Mouse (Mus musculus) NIH3T3 (cell line): ENCODE data around the gene Tcf12.

Experiments used
- DNase-seq: peaks from one replicate; pipeline ENCODE4 v3.0.0-alpha.2; 2012; ENCODE audit warnings: low read depth

Tcf12 gene

GRCm38 (mm10) chr9:71981071-71981470 lies 130.6 kb downstream of the Tcf12 start:
- no peak for DNase-seq

GRCm38 (mm10) chr9:71980579-71980978 lies 131.1 kb downstream of the Tcf12 start:
- DNase-seq = no peak

GRCm38 (mm10) chr9:71978886-71979285 lies 132.8 kb downstream of the Tcf12 start:
- DNase-seq = no peak

- peak; percentile 36 for DNase-seq
Observed at GRCm38 (mm10) chr9:71976034-71976433, 135.6 kb downstream of the Tcf12 start.

GRCm38 (mm10) chr9:71975141-71975540 lies 136.5 kb downstream of the Tcf12 start:
- DNase-seq = no peak

GRCm38 (mm10) chr9:71974541-71974959 lies 137.1 kb downstream of the Tcf12 start:
- peak; percentile 16 for DNase-seq

GRCm38 (mm10) chr9:71964039-71964438 lies 147.6 kb downstream of the Tcf12 start:
- DNase-seq = no peak

GRCm38 (mm10) chr9:71960026-71960396 lies 151.7 kb downstream of the Tcf12 start:
- DNase-seq = peak; percentile 24

GRCm38 (mm10) chr9:71959259-71960025 lies 152.2 kb downstream of the Tcf12 start:
- DNase-seq = peak; percentile 18

GRCm38 (mm10) chr9:71953217-71953616 lies 158.5 kb downstream of the Tcf12 start:
- DNase-seq = no peak

GRCm38 (mm10) chr9:71952621-71953076 lies 159.0 kb downstream of the Tcf12 start:
- DNase-seq = no peak

GRCm38 (mm10) chr9:71951926-71952325 lies 159.7 kb downstream of the Tcf12 start:
- DNase-seq = no peak

- no peak for DNase-seq
Observed at GRCm38 (mm10) chr9:71951341-71951740, 160.3 kb downstream of the Tcf12 start.

- no peak for DNase-seq
Observed at GRCm38 (mm10) chr9:71944801-71945200, 166.9 kb downstream of the Tcf12 start.

- peak; percentile 72 for DNase-seq
Observed at GRCm38 (mm10) chr9:71942424-71942823, 169.2 kb downstream of the Tcf12 start.

GRCm38 (mm10) chr9:71940016-71940415 lies 171.7 kb downstream of the Tcf12 start:
- DNase-seq = no peak

- no peak for DNase-seq
Observed at GRCm38 (mm10) chr9:71936199-71936598, 175.5 kb downstream of the Tcf12 start.

- no peak for DNase-seq
Observed at GRCm38 (mm10) chr9:71934833-71935232, 176.8 kb downstream of the Tcf12 start.

- DNase-seq = no peak
Observed at GRCm38 (mm10) chr9:71931965-71932364, 179.7 kb downstream of the Tcf12 start.

- DNase-seq = no peak
Observed at GRCm38 (mm10) chr9:71931358-71931715, 180.3 kb downstream of the Tcf12 start.

- DNase-seq = no peak
Observed at GRCm38 (mm10) chr9:71930431-71931357, 181.0 kb downstream of the Tcf12 start.

- DNase-seq = no peak
Observed at GRCm38 (mm10) chr9:71916662-71916953, 195.1 kb downstream of the Tcf12 start.
